Mouse (Mus musculus) testis, adult 2 months (tissue): ENCODE data around the gene Edem2. TPM values are rescaled to one million over a fixed set of nuclear protein-coding genes. Genes with fewer than 3 reads are reported as not detected.

Source experiments
- H3K27ac ChIP-seq: fragments of 200-500 bp; 2 replicates; pipeline ENCODE4 v1.5.1; 2012; ENCODE audit warnings: low read depth, low read length; ENCODE audit not compliant: control insufficient read depth, insufficient read depth
- H3K27me3 ChIP-seq: fragments of 200-500 bp; 2 replicates; pipeline ENCODE4 v1.6.1; 2012; ENCODE audit warnings: mild to moderate bottlenecking, low read length, moderate library complexity; ENCODE audit not compliant: control insufficient read depth, insufficient read depth
- H3K36me3 ChIP-seq: fragments of 200-500 bp; 2 replicates; pipeline ENCODE4 v1.6.1; 2012; ENCODE audit warnings: mild to moderate bottlenecking, low read length; ENCODE audit not compliant: control insufficient read depth, insufficient read depth
- H3K4me1 ChIP-seq: fragments of 200-500 bp; 2 replicates; pipeline ENCODE4 v1.6.1; 2012; ENCODE audit warnings: low read length; ENCODE audit not compliant: control insufficient read depth, insufficient read depth
- H3K4me3 ChIP-seq: fragments of 200-500 bp; 2 replicates; pipeline ENCODE4 v1.5.1; 2012; ENCODE audit warnings: low read depth, mild to moderate bottlenecking, low read length, moderate library complexity, mixed read lengths; ENCODE audit not compliant: control insufficient read depth
- CTCF ChIP-seq: fragments of 200-500 bp; IDR thresholded peaks from 2 replicates; pipeline ENCODE4 v1.5.1; 2012; ENCODE audit warnings: low read depth, mild to moderate bottlenecking, inconsistent platforms, low read length, moderate library complexity; ENCODE audit not compliant: control insufficient read depth, insufficient read depth, insufficient replicate concordance
- POLR2A ChIP-seq: fragments of 200-500 bp; IDR thresholded peaks from 2 replicates; pipeline ENCODE4 v1.6.1; 2012; ENCODE audit warnings: low read depth, mild to moderate bottlenecking, inconsistent platforms, low read length, moderate library complexity; ENCODE audit not compliant: control insufficient read depth
- polyA plus RNA-seq: library from polyadenylated mRNA; depleted of rRNA; stranded (reverse); fragments of >200 nt; gene quantifications from 2 replicates; pipeline ENCODE4 v1.2.3, GENCODE M21; 2012

Edem2 gene
- polyA plus RNA-seq, 1 experiment = 28.4 TPM

DNA sequence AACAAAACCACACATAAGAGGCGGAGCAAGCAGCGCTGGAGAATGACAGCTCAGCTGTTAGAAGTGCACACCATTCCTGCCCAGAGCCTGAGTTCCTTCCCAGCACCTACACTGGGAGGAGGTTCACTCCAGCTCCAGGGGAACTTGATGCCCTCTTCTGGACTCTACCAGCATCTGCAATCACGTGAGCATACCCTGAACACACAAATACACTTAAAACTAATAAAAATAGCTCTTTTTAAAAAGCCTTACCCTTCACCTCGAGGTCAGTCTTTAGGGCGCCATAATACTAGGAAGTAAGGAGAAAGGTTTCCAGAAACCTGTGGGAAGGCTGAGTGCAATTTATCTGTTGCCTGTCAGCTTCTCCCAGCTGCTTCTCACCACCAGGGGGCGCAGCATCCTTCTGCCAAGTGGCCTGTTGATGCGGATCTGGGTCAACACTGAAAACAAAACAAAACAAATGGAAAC lies 33.1 kb downstream of the Edem2 start:
- TF ChIP-seq CTCF (peak; percentile 94), POLR2A (no peak)
- Histone ChIP-seq H3K27me3 (no peaks in the 10 kb centered on the region), H3K27ac (no peak overlapping the region), H3K4me3 (no peak overlapping the region), H3K36me3 (no peaks in the 10 kb centered on the region), H3K4me1 (no peaks in the 10 kb centered on the region)

- H3K27me3 ChIP-seq = no peaks in the 10 kb centered on the region
- no peaks in the 10 kb centered on the region for H3K4me1 ChIP-seq
- no peaks in the 10 kb centered on the region for H3K36me3 ChIP-seq
- H3K27ac ChIP-seq = no peak overlapping the region
- TF ChIP-seq POLR2A (no peak), CTCF (no peak)
- no peak overlapping the region for H3K4me3 ChIP-seq
Observed at GRCm38 (mm10) chr2:155695316-155695715, 34.0 kb downstream of the Edem2 start.

DNA sequence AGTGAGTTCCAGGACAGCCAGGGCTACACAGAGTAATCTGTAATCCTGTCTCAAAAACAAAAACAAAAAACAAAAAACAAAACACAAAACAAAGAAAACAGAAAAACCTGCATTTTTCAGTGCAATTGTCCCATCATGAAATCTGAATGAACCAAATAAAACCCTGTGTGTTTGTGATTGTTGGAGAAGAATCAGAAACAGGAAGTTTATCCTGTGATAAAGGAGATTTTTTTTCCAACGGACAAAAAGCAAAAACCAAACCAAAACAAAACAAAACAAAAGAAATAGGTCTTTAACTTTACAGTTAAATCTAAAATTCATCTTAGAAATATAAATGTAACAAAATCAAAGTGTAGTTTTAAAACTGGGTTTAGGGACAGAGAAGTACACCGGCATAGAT lies 34.7 kb downstream of the Edem2 start:
- Histone ChIP-seq H3K4me3 (no peak overlapping the region), H3K36me3 (no peaks in the 10 kb centered on the region), H3K4me1 (peaks cover 2% of the 10 kb centered on the region), H3K27ac (no peak overlapping the region), H3K27me3 (no peaks in the 10 kb centered on the region)
- TF ChIP-seq POLR2A (no peak), CTCF (no peak)

DNA sequence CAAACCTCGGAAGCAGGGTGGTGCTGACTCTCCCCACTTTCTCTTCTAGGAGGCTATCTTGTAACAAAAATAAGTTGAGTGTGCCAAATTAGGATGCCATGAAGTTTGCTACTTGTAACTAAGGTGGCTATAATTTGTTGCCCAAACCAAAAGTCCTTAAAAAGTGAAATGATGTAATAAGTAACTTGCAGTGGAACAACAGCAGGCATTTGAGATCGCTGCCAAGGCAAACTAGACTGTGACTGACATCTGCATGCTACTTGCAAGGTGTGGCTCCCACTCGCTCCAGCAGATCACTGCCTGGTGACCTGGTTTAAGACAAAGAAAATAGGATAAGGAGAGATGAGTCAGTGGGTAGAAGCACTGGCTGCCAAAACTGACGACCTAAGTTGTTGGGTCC lies 36.1 kb downstream of the Edem2 start:
- TF ChIP-seq CTCF = no peak
- no peak for TF ChIP-seq POLR2A
- H3K27ac ChIP-seq = no peak overlapping the region
- no peaks in the 10 kb centered on the region for H3K27me3 ChIP-seq

DNA sequence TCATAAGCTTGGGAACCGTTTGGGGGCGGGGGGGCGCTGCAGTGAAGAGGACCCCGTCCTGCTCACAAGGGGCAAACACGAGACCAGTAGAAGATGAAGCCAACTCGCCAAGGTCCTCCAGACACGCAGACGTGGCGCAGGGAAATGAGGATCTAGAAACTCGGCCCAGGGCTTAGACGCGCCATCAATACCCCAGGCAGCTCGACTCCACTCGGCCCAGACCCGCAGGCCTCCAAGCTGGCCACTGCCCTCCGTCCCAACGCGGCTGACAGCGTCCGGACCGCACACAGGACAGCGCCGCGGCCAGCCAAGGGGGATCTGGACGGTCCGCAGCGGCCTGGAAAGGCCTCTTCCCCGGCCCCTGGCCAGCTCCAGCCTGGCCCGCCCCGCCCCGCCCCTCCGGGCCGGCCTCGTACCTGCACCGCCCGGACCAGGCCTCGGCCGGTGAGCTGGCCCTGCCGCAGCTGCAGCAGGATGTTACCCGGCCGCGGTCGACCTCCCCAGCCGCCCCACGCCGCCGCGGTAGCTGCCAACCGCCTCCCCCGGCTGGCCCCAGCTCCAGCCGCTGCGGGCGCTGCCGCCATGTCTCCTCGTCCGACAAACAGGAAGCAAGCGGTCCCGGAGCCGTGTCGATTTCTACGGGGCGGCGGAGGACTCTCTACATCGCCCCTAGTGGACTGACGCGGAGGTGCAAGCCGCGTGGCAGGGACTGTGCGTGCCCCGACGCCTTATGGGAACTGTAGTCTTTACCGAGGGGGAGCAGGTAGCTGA lies 37.4 kb downstream of the Edem2 start, which contains the start of gene Trpc4ap:
Gene Trpc4ap, minus strand, starts transcription at position 662 of the 771 bp plus-strand sequence.
- Histone ChIP-seq H3K36me3 (no peaks in the 10 kb centered on the region), H3K4me3 (peak within 1 kb of the TSS; percentile 96), H3K27me3 (no peaks in the 10 kb centered on the region), H3K27ac (peak within 1 kb of the TSS; percentile 89), H3K4me1 (peaks cover 2% of the 10 kb centered on the region)
- TF ChIP-seq CTCF (peak; percentile 98), POLR2A (peak; percentile 93)

More for the DNA sequence above, 36.1 kb downstream of the Edem2 start:
- H3K4me1 ChIP-seq = peaks cover 2% of the 10 kb centered on the region
- H3K36me3 ChIP-seq = no peaks in the 10 kb centered on the region
- no peak overlapping the region for H3K4me3 ChIP-seq

GRCm38 (mm10) chr2:155691336-155691722 lies 37.9 kb downstream of the Edem2 start:
- peak overlapping the region; percentile 96 for H3K4me3 ChIP-seq
- H3K36me3 ChIP-seq = no peaks in the 10 kb centered on the region
- H3K27me3 ChIP-seq = no peaks in the 10 kb centered on the region
- TF ChIP-seq POLR2A (no peak), CTCF (no peak)
- peak overlapping the region; percentile 89 for H3K27ac ChIP-seq
- peaks cover 2% of the 10 kb centered on the region for H3K4me1 ChIP-seq

DNA sequence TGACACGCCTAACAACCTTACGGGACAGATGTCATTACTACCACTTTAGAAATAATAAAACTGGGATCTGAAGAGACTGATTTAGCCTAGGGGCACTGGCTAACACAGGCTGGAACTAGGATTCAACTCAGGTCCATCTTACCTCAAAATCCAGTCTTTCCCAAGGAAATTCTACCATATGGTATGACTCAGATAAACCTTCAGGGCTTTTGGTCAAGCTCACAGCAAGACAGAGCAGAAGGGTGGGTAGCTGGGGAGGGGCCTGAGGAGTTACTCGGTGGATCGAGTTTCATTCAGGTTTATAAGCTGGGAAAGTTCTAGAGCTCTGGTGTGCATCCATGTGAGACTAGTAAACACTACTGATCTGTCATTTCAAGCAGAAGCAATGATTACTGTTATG lies 40.1 kb downstream of the Edem2 start:
- Histone ChIP-seq H3K36me3 (no peaks in the 10 kb centered on the region), H3K4me3 (no peak overlapping the region), H3K27me3 (no peaks in the 10 kb centered on the region), H3K27ac (no peak overlapping the region), H3K4me1 (peaks cover 2% of the 10 kb centered on the region)
- no peak for TF ChIP-seq CTCF
- TF ChIP-seq POLR2A = no peak
